Mouse (Mus musculus): Measurements from ENCODE around the gene Pigs.

GRCm38 (mm10) chr11:78380996-78381395 lies 52.8 kb downstream of the Pigs start:
- TF ChIP-seq CTCF (conservative IDR thresholded peaks at IDR 0.05 in 1 of 2, IDR thresholded peaks at IDR 0.05 in 1 of 2; ENCODE audit: low read depth in 2 of 2, low read length in 2 of 2) (no peak), USF2 (conservative IDR thresholded peaks at IDR 0.05; ENCODE audit: low read depth, low read length) (no peak), POLR2A (IDR thresholded peaks at IDR 0.05; ENCODE audit: low read depth, low read length) (no peak), NELFE (IDR thresholded peaks at IDR 0.05; ENCODE audit: low read depth, low read length) (no peak), E2F4 (IDR thresholded peaks at IDR 0.05; ENCODE audit: insufficient replicate concordance, low read depth, low read length) (no peak), EP300 (IDR thresholded peaks at IDR 0.05; ENCODE audit: low read length) (no peak)

Data from CH12.LX (cell line).